Mouse (Mus musculus): ENCODE measurements around the gene Ttc7b.

- no peak for TF ChIP-seq CTCF (IDR thresholded peaks at IDR 0.05; ENCODE audit: borderline replicate concordance, extremely low read depth, insufficient read depth, insufficient read length)
- TF ChIP-seq POLR2A (IDR thresholded peaks at IDR 0.05; ENCODE audit: borderline replicate concordance, extremely low read depth, insufficient read depth, insufficient read length, poor library complexity, severe bottlenecking), result no peak
Observed at GRCm38 (mm10) chr12:100478615-100479014, 42.0 kb downstream of the Ttc7b start.

Measured in brain, embryonic 14.5 days (tissue).